Mouse (Mus musculus) CH12.LX (cell line): ENCODE measurements around the gene Ap4m1. TPM values are rescaled to one million over a fixed set of nuclear protein-coding genes. Genes with fewer than 3 reads are reported as not detected.

Experiments used
- DNase-seq: peaks from one replicate; pipeline ENCODE4 v3.0.0-alpha.2; 2013; ENCODE audit errors: extremely low read depth
- H3K27ac ChIP-seq: 2 replicates; pipeline ENCODE4 v1.5.1; 2012; ENCODE audit warnings: low read depth, mild to moderate bottlenecking, control low read depth, moderate library complexity; ENCODE audit not compliant: insufficient read depth
- H3K27me3 ChIP-seq: replicated peaks from 2 replicates; pipeline ENCODE3; 2012; ENCODE audit warnings: inconsistent platforms
- H3K36me3 ChIP-seq, 2 experiments: replicated peaks in 1 of 2; 2 replicates each; pipeline versions ENCODE3 to v1.6.1; 2012; ENCODE audit warnings: inconsistent platforms in 1 of 2, low read length in 1 of 2, mild to moderate bottlenecking in 1 of 2, mixed read lengths in 1 of 2, moderate library complexity in 1 of 2; ENCODE audit not compliant: control insufficient read depth in 1 of 2, insufficient read depth in 1 of 2
- H3K4me1 ChIP-seq, 2 experiments: 2 replicates each; pipeline ENCODE4 v1.6.1; 2012; ENCODE audit warnings: inconsistent platforms in 1 of 2, moderate library complexity in 1 of 2; ENCODE audit not compliant: insufficient read depth in 2 of 2, control insufficient read depth in 1 of 2
- H3K4me2 ChIP-seq: 2 replicates; pipeline ENCODE4 v1.6.1; 2012; ENCODE audit warnings: low read depth, mild to moderate bottlenecking, control low read depth; ENCODE audit not compliant: poor library complexity, insufficient read depth, severe bottlenecking
- H3K4me3 ChIP-seq, 3 experiments: fragments of 150-350 bp in 1 of 3; sonication (generic) in 1 of 3; replicated peaks in 1 of 3; 2 replicates each; pipeline versions ENCODE3 to v1.5.1; 2011 to 2012; ENCODE audit warnings: low read depth in 2 of 3, low read length in 2 of 3, mild to moderate bottlenecking in 2 of 3, moderate library complexity in 2 of 3, control low read depth in 1 of 3, improper control_type of control experiment in 1 of 3, inconsistent platforms in 1 of 3, mixed read lengths in 1 of 3; ENCODE audit not compliant: poor library complexity in 1 of 3
- H3K79me2 ChIP-seq: replicated peaks from 2 replicates; pipeline ENCODE4 v1.6.1; 2012; ENCODE audit warnings: mild to moderate bottlenecking, moderate library complexity; ENCODE audit not compliant: control insufficient read depth, poor library complexity, insufficient read depth, severe bottlenecking; ENCODE audit errors: extremely low read depth
- H3K9ac ChIP-seq: 2 replicates; pipeline ENCODE4 v1.6.1; 2012; ENCODE audit warnings: low read depth, mild to moderate bottlenecking, control low read depth, moderate library complexity; ENCODE audit not compliant: insufficient read depth
- H3K9me3 ChIP-seq: replicated peaks from 2 replicates; pipeline ENCODE3; 2012; ENCODE audit warnings: low read length, inconsistent platforms, mixed read lengths
- CTCF ChIP-seq, 2 experiments: IDR thresholded peaks in 1 of 2; conservative IDR thresholded peaks in 1 of 2; 2 replicates each; pipeline ENCODE4 v1.5.1; 2011 to 2012; ENCODE audit warnings: low read depth in 2 of 2, low read length in 2 of 2, improper control_type of control experiment in 1 of 2, inconsistent platforms in 1 of 2, mild to moderate bottlenecking in 1 of 2, moderate library complexity in 1 of 2
- E2F4 ChIP-seq: IDR thresholded peaks from 2 replicates; pipeline ENCODE4 v1.6.1; 2011; ENCODE audit warnings: low read depth, low read length, improper control_type of control experiment; ENCODE audit not compliant: insufficient replicate concordance
- ELF1 ChIP-seq: IDR thresholded peaks from 2 replicates; pipeline ENCODE4 v1.6.1; 2014; ENCODE audit warnings: low read depth, mild to moderate bottlenecking, inconsistent platforms, low read length, improper control_type of control experiment
- GABPA ChIP-seq: IDR thresholded peaks from 2 replicates; pipeline ENCODE4 v1.6.1; 2012; ENCODE audit warnings: low read depth, low read length, improper control_type of control experiment, inconsistent platforms; ENCODE audit not compliant: insufficient replicate concordance
- HCFC1 ChIP-seq: IDR thresholded peaks from 2 replicates; pipeline ENCODE4 v1.6.1; 2012; ENCODE audit warnings: low read depth, mild to moderate bottlenecking, inconsistent platforms, low read length, improper control_type of control experiment
- KAT2A ChIP-seq: IDR thresholded peaks from 2 replicates; pipeline ENCODE4 v1.6.1; 2012; ENCODE audit warnings: low read length, improper control_type of control experiment, inconsistent platforms; ENCODE audit not compliant: insufficient replicate concordance
- MYC ChIP-seq: IDR thresholded peaks from 2 replicates; pipeline ENCODE4 v1.6.1; 2011; ENCODE audit warnings: low read depth, mild to moderate bottlenecking, improper control_type of control experiment, low read length
- NELFE ChIP-seq: IDR thresholded peaks from 2 replicates; pipeline ENCODE4 v1.6.1; 2011; ENCODE audit warnings: low read depth, low read length, improper control_type of control experiment
- NRF1 ChIP-seq: IDR thresholded peaks from 2 replicates; pipeline ENCODE4 v1.6.1; 2014; ENCODE audit warnings: low read depth, mild to moderate bottlenecking, inconsistent platforms, low read length, improper control_type of control experiment, moderate library complexity
- POLR2A ChIP-seq: IDR thresholded peaks from 2 replicates; pipeline ENCODE4 v1.6.1; 2011; ENCODE audit warnings: low read depth, mild to moderate bottlenecking, improper control_type of control experiment, low read length
- POLR2AphosphoS2 ChIP-seq: IDR thresholded peaks from 2 replicates; pipeline ENCODE4 v1.6.1; 2011; ENCODE audit warnings: low read depth, low read length, improper control_type of control experiment
- SIN3A ChIP-seq: IDR thresholded peaks from 2 replicates; pipeline ENCODE4 v1.6.1; 2012; ENCODE audit warnings: low read length, improper control_type of control experiment, inconsistent platforms
- SMC3 ChIP-seq: IDR thresholded peaks from 2 replicates; pipeline ENCODE4 v1.6.1; 2011; ENCODE audit warnings: low read depth, low read length, improper control_type of control experiment
- TBP ChIP-seq: conservative IDR thresholded peaks from 2 replicates; pipeline ENCODE4 v1.6.1; 2011; ENCODE audit warnings: low read depth, low read length, improper control_type of control experiment
- TCF12 ChIP-seq: IDR thresholded peaks from 2 replicates; pipeline ENCODE4 v1.6.1; 2014; ENCODE audit warnings: low read depth, mild to moderate bottlenecking, inconsistent platforms, low read length, improper control_type of control experiment
- ZNF384 ChIP-seq: IDR thresholded peaks from 2 replicates; pipeline ENCODE4 v1.6.1; 2012; ENCODE audit warnings: low read depth, low read length, improper control_type of control experiment, inconsistent platforms
- dilution Hi-C: fragments of 300-500 bp; cut with MboI; formaldehyde crosslinking; loops from 2 replicates; pipeline ENCODE4 v1.14.3; 2020; ENCODE audit warnings: low sequenced_read_pairs; ENCODE audit not compliant: extremely low pct_unique_long_range_greater_than_20kb, extremely low pct_ligation_motif_present
- in situ Hi-C: fragments of 300-500 bp; cut with MboI; formaldehyde crosslinking; loops from 3 replicates; pipeline ENCODE4 v1.14.3; 2019; ENCODE audit warnings: low sequenced_read_pairs, low pct_ligation_motif_present, low pct_unique_long_range_greater_than_20kb, mixed read lengths
- polyA plus RNA-seq: library from polyadenylated mRNA; unstranded; fragments of >175 nt; gene quantifications from 2 replicates; pipeline ENCODE4 v1.2.1, GENCODE M21; 2012; ENCODE audit warnings: low read depth; ENCODE audit not compliant: insufficient read length
- total RNA-seq, 2 experiments: library from RNA; depleted of rRNA; stranded (reverse); fragments of 300-350 nt in 1 of 2; fragments of >200 nt in 1 of 2; gene quantifications; 2 replicates each; pipeline ENCODE4 v1.2.3; 2012 to 2014

Gene Ap4m1
- total and polyA plus RNA-seq, 3 experiments = 17.4 to 26.3 (median 21.5) TPM

GRCm38 (mm10) chr5:138186950-138187638 is 15.3 kb downstream of the Ap4m1 start, which contains the start of the genes Taf6 and Cnpy4:
Gene Taf6 (minus strand): TSS chr5:138187451.
Gene Cnpy4 (plus strand): TSS chr5:138187485.
- dilution Hi-C loops (no loop called here), in situ Hi-C loops (no loop called here)
- H3K27me3 ChIP-seq = no peaks in the 10 kb centered on the region
- H3K9ac ChIP-seq = peak within 1 kb of the TSS; percentile 98
- no peaks in the 10 kb centered on the region for H3K9me3 ChIP-seq
- peak; percentile 75 for TF ChIP-seq HCFC1
- peak; percentile 91 for TF ChIP-seq SIN3A
- TF ChIP-seq MYC = 0 out of 2 replicates have a peak, but pooled peaks have one; percentile 0
- TF ChIP-seq POLR2AphosphoS2 = no peak
- peak; percentile 93 for TF ChIP-seq NELFE
- TF ChIP-seq ZNF384 = peak; percentile 99
- peak; percentile 96 for TF ChIP-seq TBP
- no peak for TF ChIP-seq CTCF (conservative IDR thresholded peaks at IDR 0.05 in 1 of 2, IDR thresholded peaks at IDR 0.05 in 1 of 2; ENCODE audit: low read depth in 2 of 2, low read length in 2 of 2)
- TF ChIP-seq NRF1 = peak; percentile 87
- TF ChIP-seq E2F4 = peak; percentile 91; the same call in 1 of the 2 replicates
- TF ChIP-seq POLR2A = peak; percentile 98
- peak; percentile 95 for TF ChIP-seq TCF12
- TF ChIP-seq ELF1 = no peak
- peaks cover 3 to 17% of the 10 kb centered on the region in 2 experiments; a peak in 3 of 4 replicates for H3K4me1 ChIP-seq
- peaks cover 38 to 57% of the 10 kb centered on the region in 2 experiments for H3K36me3 ChIP-seq
- H3K27ac ChIP-seq = peak within 1 kb of the TSS; percentile 38
- 0 out of 2 replicates have a peak, but pooled peaks cover 3% of the 10 kb centered on the region for H3K79me2 ChIP-seq
- peak; percentile 87 for DNase-seq
- H3K4me2 ChIP-seq = peak within 1 kb of the TSS; percentile 83
- H3K4me3 ChIP-seq = peak within 1 kb of the TSS; percentile 86 to 96 (median 92)

GRCm38 (mm10) chr5:138187661-138188306 is 16.0 kb downstream of the Ap4m1 start:
- H3K4me1 ChIP-seq = peaks cover 3 to 17% of the 10 kb centered on the region in 2 experiments; a peak in 3 of 4 replicates
- H3K9ac ChIP-seq = peak overlapping the region; percentile 76
- H3K27ac ChIP-seq = peak overlapping the region; percentile 38
- no peaks in the 10 kb centered on the region for H3K9me3 ChIP-seq
- 0 out of 2 replicates have a peak, but pooled peaks cover 3% of the 10 kb centered on the region for H3K79me2 ChIP-seq
- H3K4me2 ChIP-seq = peak overlapping the region; percentile 83
- dilution Hi-C loops (no loop called here), in situ Hi-C loops (no loop called here)
- peak; percentile 82 for DNase-seq
- no peaks in the 10 kb centered on the region for H3K27me3 ChIP-seq
- peak overlapping the region; percentile 86 to 96 (median 92) for H3K4me3 ChIP-seq
- no peak for TF ChIP-seq POLR2AphosphoS2
- TF ChIP-seq HCFC1 = peak; percentile 94
- no peak for TF ChIP-seq TCF12
- TF ChIP-seq GABPA = peak; percentile 57; the same call in 1 of the 2 replicates
- no peak for TF ChIP-seq SMC3
- TF ChIP-seq KAT2A = peak; percentile 88; the same call in 1 of the 2 replicates
- peaks cover 38 to 57% of the 10 kb centered on the region in 2 experiments for H3K36me3 ChIP-seq
